Mouse (Mus musculus) testis, adult 2 months (tissue): ENCODE measurements around the gene Slc29a3.

Experiments
- CTCF ChIP-seq: fragments of 200-500 bp; IDR thresholded peaks from 2 replicates; pipeline ENCODE4 v1.5.1; 2012; ENCODE audit warnings: low read depth, mild to moderate bottlenecking, inconsistent platforms, low read length, moderate library complexity; ENCODE audit not compliant: control insufficient read depth, insufficient read depth, insufficient replicate concordance
- POLR2A ChIP-seq: fragments of 200-500 bp; IDR thresholded peaks from 2 replicates; pipeline ENCODE4 v1.6.1; 2012; ENCODE audit warnings: low read depth, mild to moderate bottlenecking, inconsistent platforms, low read length, moderate library complexity; ENCODE audit not compliant: control insufficient read depth

DNA sequence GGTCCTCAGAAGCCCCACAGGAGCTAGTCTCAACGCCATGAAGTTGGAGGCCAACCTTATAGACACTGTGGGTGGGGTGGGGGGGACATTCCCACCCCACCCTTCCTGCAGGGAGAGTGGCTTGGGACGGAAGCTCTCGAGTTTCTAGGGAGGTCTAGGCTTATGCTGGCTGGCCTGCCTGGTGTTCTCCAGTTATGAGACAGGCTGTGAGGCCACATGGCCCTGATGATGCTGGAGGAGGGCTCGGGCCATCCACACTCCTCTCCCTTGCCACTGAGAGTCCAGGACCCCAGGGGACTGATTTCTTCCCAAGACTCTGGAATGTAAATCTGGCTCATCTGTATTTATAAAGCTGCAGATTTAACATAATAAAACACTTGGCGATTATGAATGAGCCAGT, 25.3 kb downstream of the Slc29a3 start:
- TF ChIP-seq CTCF (no peak), POLR2A (no peak)
